Mouse (Mus musculus) layer of hippocampus, adult 9-11 months (tissue): ENCODE measurements at regions not wholly inside any gene's neighbourhood (a gene's known extent, or its start where the extent isn't known, plus 50 kb on each side); places are given as distances from the start of the nearest gene placed in this dataset.
"Not testable (repeated sequence)": the region's sequence is repeated elsewhere in the genome, so short reads cannot be mapped to it uniquely, and the experiment has no call there.

ENCODE experiments used
- DNase-seq: peaks from one replicate; pipeline ENCODE4 v3.0.0; 2022

DNA sequence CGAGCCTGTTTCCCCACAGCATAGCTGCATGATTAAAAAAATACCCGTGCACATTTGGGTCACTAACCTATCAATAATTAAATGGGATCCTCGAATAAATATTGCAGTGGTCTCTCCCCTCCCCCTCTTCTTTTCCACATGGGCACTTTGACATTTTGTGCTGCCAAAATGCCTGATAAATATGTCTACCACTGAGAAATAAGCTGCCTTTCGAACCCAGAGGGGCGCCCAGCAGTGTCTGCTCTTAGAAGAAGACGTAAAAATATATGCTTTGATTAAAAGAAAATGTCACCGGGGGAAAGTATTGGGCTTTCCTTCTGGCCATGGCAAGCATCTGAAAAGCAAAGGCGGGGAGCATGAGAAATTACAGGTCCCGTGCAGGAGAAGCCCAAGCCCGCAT lies 152.6 kb upstream of the Frmd4a start:
- no peak for DNase-seq

DNA sequence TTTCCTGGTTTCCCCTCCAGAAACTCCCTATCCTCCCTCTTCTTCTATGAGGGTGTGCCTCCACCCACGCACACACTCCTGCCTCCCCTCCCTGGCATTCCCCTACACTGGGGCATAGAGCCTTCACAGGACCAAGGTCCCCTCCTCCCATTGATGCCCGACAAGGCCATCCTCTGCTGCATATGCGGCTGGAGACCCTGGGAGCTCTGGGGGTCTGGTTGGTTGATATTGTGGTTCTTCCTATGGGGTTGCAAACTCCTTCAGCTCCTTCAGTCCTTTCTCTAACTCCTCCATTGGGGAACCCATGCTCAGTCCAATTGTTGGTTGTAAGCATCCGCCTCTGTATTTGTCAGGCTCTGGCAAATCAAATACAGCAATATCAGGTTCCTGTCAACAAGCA lies 150.8 kb upstream of the Frmd4a start:
- DNase-seq = not testable (repeated sequence)

DNA sequence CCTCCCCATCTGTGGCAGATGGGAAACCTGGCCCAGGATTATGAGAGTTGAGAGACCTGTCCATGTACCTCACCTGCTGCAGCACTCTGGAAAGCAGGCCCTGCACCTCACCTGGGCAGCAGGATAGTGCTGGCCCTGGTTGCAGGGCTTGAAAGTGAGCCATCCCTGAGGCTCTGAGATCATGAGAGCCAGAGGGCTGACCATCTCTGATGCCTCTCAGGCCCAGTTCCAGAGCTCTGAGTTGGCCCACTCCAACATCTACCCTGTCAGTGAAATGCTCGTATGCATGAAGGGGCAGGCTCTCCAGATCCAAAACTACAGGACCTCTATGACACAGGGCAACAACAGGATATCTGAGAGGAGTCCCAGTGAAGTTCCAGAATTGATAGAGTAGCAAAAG lies 147.8 kb upstream of the Frmd4a start:
- no peak for DNase-seq

DNA sequence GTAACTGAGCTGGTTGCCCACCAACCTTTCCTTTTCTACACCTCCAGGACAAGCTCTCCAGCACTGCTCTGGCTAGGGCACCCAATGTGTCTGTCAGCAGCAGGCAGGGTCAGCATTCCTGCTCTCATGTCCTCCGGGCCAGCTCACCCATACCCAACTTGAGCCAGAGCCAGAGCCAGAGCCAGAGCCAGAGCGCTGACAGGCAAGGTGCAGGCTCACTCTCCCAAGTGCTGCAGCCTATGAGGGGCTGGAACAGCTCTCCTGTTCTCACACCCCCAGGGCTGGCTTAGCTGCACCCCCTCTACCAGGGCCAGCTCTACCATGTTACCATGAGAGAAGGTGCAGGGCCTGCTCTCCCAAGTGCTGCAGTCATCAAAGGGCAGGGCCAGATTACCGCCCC lies 145.8 kb upstream of the Frmd4a start:
- DNase-seq = no peak

DNA sequence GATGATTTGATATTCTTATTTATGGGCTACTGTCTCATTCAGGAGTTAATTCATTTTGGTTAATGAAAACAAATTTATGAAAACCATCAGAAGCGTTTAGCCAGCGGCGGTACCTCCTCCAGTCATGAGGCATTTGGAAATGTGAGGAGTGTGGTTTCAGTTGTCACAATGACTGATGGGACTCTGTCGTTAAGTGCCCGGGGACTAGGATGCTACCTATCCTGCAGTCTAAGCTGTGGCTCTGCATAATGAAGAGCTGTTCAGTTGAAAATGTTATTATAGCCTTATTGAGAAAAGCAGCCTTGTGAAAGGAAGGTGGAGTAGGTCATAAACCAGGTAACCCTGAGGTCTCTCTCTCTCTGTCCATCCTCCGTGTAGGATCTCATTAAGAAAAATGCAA lies 130.5 kb upstream of the Frmd4a start:
- DNase-seq = no peak

DNA sequence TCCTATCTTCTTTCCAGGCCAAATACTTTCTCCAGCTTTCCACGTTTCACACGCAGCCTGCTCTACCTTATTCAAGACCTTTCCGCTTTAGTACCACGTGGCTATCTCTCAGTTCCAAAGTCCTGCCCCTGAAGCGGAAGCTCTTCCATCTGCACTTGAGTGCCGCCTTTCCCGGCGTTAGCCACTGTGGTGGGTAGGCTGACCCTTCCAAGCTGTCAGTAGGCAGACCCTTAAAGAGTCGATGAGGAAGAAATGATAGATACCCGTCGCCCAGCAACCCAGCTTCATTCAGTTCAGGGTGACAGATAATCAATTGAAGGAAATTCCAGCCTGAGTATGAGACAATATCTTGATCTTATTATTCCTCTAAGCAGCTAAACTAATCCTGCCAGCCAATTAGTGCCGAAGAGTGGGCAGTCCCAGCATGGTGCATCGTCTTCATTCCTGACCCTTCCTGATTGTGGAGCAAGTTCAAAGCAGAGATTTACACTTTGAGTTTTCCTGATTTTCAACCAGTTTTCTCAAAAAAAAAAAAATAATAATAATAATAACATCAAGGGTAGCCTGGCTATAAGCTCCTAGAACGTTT lies 129.6 kb upstream of the Frmd4a start:
- DNase-seq = no peak

DNA sequence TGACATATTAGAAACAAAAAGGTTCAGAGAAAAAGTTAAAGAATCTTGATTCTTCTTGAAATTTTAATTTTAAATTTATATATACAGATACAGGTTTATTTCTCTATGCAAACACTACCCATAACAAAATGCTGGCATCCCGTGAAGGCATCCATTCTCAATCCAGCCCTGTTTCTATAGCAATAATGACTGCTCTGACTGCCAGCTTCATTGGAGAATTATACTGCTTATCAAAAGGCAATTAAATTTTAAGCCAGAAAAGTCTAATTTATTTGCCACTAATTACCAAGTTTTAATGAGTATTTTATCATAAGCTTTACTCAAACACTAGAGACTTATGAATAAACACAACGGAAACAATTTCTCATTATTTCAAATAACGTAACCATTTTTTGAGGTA lies 128.1 kb upstream of the Frmd4a start:
- DNase-seq = no peak

DNA sequence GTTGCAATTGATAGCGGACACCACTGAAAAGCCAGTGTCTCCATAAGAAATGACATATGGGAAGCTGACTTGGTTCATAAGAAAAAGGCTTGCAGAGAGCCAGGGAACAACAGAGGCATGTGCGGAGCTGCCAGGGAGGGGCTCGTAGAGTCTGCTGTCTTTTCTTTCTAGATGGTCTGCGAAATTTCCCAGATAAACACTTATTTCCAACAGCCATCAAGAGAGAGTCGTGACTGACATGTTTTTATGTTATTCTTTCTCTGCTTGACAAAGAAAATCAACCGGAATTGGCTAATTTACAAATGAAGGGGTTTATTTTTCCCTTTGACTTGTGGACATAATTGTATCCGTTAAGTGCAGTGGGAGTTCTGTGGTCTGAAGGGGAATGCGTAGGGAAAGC lies 127.1 kb upstream of the Frmd4a start:
- DNase-seq = no peak

DNA sequence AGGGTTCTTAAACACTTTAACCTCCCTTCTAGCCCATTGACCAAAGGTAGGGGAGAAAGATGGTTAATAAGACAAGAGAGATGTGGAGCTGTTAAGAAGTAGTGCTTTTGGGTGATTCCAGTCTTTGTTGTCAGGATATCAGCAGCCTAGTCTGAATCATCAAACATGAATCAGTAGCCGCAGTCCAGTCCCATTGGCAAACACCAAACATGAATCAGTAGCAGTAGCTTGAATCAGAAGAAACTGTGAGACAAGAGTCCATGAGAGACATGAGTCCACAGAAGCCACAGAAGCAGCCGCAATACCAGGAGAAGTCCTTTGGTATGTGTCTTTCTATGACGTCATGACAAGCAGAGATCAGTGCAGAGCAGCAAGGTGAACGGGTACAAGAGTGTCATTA lies 110.5 kb upstream of the Frmd4a start:
- no peak for DNase-seq

DNA sequence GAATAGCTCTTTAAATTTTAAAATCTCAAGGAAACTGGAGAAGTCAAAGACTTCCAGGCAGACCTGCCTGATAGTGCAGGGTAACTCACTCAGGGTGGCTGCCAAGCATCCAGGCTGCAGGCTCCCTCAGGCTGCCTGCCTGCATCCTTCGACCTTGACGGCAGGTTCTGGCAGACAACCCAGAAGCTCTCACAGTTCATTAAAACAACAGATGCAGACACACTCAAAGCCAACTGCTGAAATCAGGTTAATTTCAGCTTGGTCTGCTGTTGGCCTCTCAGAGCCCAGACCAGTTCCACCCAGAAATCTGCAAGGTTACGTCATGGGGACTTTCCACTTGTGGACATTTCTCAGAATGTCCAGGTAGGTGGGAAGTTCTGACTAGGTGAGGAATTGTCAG lies 109.3 kb upstream of the Frmd4a start:
- DNase-seq = no peak

DNA sequence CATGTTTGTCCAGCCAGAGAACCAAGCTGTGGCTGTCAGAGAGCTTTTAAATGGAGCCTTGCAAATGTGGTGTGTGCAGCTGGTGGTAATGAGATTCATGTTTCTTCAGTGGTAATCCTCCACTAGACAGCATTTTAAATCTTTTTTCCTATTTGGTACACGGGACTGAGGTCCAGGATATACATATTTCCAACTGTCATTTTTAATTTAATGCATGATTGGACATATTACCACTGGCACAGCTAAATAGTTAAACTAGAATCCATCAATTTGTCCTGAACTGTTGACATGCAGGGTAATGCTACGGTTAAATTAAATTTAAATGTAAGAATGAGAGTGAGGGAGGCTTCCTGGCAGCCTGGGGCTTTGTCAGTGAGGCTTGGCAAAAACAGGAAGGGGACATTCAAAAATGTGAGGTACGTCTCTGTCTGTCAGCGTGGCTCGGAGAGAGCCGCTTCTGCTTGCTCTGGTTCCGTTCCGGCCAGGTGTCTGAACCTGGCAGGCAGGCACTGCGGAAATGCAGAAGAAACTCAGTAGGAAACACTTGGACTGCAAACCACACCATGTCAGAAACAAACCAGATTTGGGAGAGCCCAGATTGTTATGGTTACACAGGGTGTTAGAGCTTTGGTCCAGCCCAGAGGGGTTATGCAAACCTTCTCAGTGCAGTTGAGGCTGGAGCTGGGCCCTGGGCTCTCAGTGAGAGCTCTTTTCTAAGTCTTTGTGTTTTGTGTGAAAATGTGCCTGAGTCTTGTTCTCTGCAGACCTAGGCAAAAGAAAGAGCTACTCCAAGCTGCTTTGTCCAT lies 107.2 kb upstream of the Frmd4a start:
- no peak for DNase-seq

DNA sequence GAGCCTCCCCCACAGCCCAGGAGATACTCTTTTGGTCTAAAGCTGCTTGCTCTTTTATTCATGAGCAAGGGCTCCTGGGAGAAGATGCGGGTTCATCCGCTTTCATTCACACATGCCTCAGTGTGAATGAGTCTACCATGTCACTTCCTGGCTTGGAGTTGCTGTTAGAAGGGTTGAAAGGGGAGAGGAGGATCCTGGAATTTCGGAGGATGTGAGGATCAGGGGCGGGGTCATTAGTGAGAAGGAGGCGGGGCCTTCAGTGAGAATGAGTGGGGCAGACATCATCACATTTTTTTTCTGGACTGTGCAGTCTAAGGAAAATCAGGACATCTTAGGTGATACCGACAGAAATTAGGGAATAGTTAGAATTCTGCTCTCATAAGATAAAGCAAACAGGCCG lies 102.4 kb upstream of the Frmd4a start:
- DNase-seq = no peak

DNA sequence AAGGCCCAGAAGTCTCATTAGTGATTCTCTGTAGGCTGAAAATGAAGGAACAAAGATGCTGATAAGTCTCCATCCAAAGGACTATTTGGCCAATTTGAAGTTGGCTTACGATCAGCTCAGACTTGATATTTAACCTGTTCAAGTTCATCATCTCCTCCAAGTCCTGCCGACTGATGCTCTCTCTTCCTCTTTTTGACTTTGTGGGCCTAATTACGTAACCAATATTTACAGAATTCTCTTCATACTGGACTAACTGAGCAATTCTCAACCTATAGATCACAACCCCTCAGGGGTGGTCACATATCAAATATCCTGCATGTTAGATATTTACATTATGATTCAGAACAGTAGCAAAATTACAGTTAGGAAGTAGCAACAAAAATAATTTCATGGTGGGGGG lies 101.2 kb upstream of the Frmd4a start:
- DNase-seq = no peak

DNA sequence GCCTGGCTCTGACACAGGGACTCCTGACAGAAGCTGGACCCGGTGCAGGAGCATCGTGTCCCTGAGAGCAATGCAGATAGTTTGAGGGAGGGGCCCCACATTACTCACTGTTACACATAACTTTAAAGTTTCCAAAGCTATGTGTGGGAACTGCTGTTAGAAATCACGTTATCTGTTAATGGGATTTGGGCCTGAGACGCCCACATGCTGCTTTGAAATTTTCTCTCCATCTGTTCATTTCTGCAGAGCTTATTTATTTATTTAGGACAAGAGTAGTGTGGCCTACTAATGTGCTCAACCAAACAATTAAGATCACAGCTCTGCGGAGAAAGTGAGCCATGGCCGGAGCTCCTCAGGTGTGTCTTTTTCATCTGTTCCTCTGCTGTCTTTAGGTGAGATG lies 99.4 kb upstream of the Frmd4a start:
- DNase-seq = peak; percentile 76

DNA sequence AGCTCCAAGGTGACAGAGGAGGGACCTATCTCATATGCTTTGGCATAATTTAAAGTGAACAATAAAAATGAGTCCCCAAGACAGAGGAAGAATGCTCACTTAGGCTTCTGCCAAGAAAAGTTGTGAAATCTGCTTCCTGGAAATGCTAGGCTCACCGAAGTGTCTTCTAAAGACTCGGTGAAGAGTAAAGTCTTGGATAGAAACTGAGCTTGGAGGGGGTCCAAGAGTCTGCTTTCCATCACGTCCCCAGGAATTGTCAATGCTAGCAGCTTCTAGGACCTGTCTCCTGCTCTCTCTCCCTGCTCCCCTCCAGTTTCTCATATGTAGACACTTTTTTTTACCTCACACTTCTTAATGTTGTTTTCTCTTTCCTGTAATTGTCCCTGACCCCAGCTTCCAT lies 97.6 kb upstream of the Frmd4a start:
- no peak for DNase-seq

DNA sequence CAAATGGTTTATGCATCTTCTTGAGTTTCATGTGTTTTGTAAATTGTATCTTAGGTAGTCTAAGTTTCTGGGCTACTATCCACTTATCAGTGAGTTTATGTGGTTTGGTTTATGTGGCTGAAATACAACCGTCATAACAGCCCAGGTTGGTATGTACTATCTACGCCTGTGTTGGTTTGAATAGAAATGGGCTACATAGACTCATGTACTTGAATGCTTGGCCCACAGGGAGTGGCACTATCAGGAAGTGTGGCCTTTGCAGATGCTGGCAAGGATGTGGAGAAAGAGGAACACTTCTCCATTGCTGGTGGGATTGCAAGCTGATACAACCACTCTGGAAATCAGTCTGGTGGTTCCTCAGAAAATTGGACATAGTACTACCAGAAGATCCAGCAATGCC lies 96.4 kb upstream of the Frmd4a start:
- not testable (repeated sequence) for DNase-seq

DNA sequence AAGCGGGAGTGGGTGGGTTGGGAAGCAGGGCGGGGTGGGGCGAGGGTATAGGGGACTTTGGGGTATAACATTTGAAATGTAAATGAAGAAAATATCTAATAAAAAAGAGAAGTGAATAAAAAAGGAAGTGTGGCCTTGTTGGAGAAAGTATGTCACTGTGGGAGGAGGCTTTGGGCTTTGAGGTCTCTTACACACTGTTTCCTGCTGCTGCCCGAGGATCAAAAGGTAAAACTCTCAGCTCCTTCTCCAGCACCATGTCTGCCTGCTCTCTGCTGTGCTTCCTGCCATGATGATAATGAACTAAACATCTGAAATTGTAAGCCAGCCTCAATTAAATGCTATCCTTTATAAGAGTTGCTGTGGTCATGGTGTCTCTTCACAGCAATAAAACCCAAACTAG lies 94.8 kb upstream of the Frmd4a start:
- DNase-seq = no peak

DNA sequence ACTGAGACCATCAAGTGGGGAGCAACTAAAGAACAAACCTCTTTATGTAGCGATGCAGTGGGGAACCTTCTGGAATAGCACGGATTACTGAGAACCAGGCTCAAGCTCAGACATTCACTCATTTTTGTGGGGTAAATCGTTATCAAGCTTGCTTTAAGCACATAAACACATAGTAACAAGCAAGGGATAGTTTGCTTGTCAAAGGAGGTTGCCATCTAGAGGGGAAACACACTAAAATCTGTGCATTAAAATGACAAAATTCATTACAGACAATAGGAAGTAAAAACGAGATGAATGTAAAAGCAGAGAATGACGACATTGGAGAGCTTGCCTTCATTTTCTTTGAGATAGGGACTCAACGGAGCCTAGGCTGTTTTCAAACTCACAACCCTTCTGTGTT lies 92.8 kb upstream of the Frmd4a start:
- DNase-seq = no peak

DNA sequence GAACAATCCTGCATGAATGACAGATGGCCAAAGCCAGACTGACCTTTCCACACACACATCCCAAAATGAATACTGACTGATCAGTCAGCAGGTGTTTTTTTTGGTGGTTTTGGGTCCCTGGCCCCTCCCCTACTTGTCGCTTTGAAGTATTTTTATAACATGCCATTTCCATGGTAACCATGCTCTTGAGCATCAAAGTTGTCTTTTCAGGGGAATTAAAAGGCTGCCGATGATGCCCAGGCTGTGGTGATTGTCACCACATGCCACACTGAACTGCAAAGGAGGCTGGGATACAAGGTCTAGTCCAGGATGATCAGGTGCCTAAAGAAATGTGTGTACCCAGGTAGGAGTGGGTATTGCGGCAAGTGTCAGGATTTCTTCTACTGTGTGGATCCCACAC lies 92.3 kb upstream of the Frmd4a start:
- no peak for DNase-seq

DNA sequence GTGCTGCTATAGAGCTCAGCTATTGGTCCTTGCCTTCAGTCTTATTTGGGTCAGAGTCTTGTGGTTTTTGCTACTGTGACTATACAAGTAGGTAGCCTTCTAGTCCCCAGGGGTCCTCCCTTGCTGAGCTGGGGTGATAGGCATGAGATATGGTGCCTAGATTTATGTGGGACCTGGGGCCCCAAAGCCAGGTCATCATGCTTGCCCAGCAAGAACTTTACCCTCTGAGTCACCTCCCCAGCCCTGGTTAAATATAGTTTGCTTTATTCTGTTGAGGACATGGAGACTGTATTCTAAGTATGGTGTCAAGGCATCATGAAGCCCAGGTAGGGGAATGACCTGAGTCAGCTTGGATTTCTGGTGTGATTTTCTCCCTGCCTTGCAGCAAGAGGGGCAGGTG lies 91.4 kb upstream of the Frmd4a start:
- no peak for DNase-seq

DNA sequence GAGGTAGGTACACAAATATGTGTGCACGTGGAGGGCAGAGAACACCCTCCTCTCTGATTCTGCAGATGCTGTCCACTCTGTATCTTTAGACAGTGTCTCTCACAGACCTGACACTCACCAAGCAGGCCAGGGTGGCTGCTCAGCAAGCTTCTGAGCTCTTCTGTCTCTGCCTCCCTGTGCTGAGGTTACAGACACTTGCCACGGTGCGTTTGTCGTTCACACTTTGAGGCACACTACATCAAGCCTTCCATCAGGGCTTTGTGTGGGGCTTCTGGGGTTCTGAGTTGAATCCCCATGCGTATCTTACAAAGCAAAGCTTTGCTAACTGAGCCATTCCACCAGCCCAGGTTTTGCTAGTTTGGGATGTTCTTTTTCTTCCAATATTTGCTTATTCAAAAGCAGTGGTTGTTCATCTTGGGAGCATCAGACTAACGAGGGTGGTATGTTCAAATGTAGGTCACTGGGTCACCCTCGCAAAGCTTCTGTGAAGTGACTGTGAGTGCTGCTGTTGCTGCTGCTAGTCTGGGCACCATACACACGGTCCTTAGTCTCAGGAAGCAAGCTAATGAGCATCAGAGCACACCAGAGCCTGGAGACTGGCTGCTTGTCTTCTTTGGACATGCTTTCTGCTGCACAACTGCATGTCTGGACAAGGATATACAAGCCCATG lies 90.2 kb upstream of the Frmd4a start:
- DNase-seq = no peak

DNA sequence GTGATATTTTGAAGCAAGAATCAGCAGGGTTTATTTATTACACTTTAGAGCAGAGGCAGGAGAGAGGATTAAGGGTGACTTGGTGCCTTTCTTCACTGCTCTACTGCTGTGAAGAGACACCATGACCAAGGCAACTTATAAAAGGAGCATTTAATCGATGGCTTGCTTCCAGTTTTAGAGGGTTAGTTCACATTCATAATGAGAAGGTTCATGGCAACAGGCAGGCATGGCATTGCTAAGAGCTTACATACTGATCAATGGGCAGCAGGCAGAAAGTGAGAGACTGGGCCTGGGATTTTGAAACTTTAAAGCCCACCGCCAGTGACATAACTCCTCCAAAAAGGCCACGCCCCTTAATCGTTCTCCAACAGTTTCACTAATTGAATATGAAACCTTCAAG lies 89.7 kb upstream of the Frmd4a start:
- no peak for DNase-seq

DNA sequence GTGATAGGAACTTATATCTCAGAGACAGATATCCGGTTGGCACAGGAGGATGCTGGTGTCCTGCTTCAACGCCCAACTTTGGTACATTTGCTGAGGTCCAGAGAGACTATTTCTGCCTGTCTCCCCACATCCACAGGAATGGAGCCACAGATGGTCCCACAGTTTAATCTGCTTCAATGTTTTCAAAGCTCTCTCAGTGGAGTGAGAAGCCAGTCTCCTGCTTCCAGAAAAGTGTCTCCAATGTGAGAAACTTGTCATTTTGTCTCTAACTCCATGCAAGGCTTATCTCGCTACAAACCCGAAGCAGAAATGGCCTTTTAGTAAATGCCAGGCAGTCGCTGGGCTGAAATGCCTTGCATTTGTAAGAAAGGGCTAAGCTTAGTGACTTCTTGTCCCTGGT lies 86.9 kb upstream of the Frmd4a start:
- DNase-seq = no peak

DNA sequence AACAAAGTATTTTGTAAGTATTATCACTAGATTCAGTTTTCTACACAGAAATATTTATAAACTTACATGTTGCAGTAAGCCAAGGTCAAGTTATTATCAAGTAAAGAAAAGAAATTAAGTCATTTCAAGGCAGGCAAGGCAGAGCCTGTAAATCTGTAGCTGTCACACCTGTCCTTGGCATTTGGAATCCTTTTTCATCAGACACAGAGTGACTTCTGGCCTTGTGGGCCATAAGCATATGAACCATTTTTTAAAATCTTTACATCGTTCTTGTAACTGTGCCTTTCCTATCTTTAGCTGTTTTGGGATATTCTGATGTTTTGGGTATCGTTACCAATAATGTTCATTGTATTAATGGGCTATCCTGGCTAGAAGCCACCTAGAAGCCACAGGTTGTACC lies 76.7 kb upstream of the Frmd4a start:
- no peak for DNase-seq

DNA sequence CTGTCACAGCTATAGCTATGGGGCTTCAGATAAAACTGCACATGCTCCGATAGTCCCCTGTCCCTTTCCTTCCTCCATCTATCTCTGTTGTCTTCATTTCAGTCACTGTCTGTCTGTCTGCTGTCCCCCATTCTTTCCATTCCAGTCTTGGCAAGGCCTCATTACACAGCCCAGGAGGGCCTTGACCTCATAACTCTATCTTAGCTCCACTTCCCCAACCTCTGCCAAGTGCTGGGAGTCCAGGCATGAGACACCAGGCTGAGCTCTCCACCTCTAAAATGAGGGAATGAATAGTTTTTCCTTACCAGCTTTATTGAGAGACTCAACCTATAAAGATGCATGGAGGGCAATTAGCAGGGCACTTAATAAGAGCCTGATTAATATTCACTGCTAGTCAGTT lies 76.0 kb upstream of the Frmd4a start:
- no peak for DNase-seq
